Mouse (Mus musculus) lung, postnatal 0 days (tissue): Measurements from ENCODE around the gene D630003M21Rik. TPM values are rescaled to one million over a fixed set of nuclear protein-coding genes. Genes with fewer than 3 reads are reported as not detected.

Source experiments
- ATAC-seq: fragments of 200-750 bp; cut with Nextera tagmentation; 2 replicates; pipeline ENCODE4 v1.8.0; 2017; ENCODE audit warnings: moderate library complexity
- DNase-seq: peaks from one replicate; pipeline ENCODE4 v3.0.0-alpha.2; 2016; ENCODE audit warnings: low spot score
- H3K27ac ChIP-seq: fragments of 300-500 bp; sonication (generic); 2 replicates; pipeline ENCODE4 v1.5.1; 2014; ENCODE audit warnings: antibody characterized with exemption, mild to moderate bottlenecking, low read length, mixed read lengths
- H3K27me3 ChIP-seq: fragments of 300-500 bp; sonication (generic); replicated peaks from 2 replicates; pipeline ENCODE4 v1.6.1; 2014; ENCODE audit warnings: low read length, mixed read lengths; ENCODE audit not compliant: insufficient read depth
- H3K36me3 ChIP-seq: fragments of 300-500 bp; sonication (generic); 2 replicates; pipeline ENCODE4 v1.6.1; 2014; ENCODE audit warnings: low read length, mixed read lengths; ENCODE audit not compliant: insufficient read depth
- H3K4me1 ChIP-seq: fragments of 300-500 bp; sonication (generic); 2 replicates; pipeline ENCODE4 v1.6.1; 2014; ENCODE audit warnings: antibody characterized with exemption, low read depth, low read length, mixed read lengths; ENCODE audit not compliant: insufficient read depth
- H3K4me2 ChIP-seq: fragments of 300-500 bp; sonication (generic); replicated peaks from 2 replicates; pipeline ENCODE4 v1.6.1; 2014; ENCODE audit warnings: low read depth, mild to moderate bottlenecking, low read length, moderate library complexity, mixed read lengths
- H3K4me3 ChIP-seq: fragments of 300-500 bp; sonication (generic); 2 replicates; pipeline ENCODE4 v1.5.1; 2014; ENCODE audit warnings: low read depth, low read length
- H3K9ac ChIP-seq: fragments of 300-500 bp; sonication (generic); replicated peaks from 2 replicates; pipeline ENCODE4 v1.6.1; 2014; ENCODE audit warnings: low read depth, mild to moderate bottlenecking
- H3K9me3 ChIP-seq: fragments of 300-500 bp; sonication (generic); 2 replicates; pipeline ENCODE4 v1.6.1; 2016; ENCODE audit warnings: low read length, mixed read lengths
- CTCF ChIP-seq: IDR thresholded peaks from 2 replicates; pipeline ENCODE4 v1.5.1; 2016; ENCODE audit warnings: antibody characterized with exemption, mild to moderate bottlenecking
- EP300 ChIP-seq: IDR thresholded peaks from 2 replicates; pipeline ENCODE4 v1.6.1; 2016; ENCODE audit warnings: antibody characterized with exemption, mild to moderate bottlenecking, control low read depth
- WGBS: fragments of 180-500 bp; shearing (Covaris S2); extraction: QIAGEN DNeasy Blood & Tissue Kit; methylation state at CpG from one replicate; pipeline ENCODE4 v1.1.7; 2014; 5-methylcytosine and 5-hydroxymethylcytosine counted together
- polyA plus RNA-seq: library from polyadenylated mRNA; unstranded; fragments of >200 nt; fragmentation: Nextera tagmentation; extraction: Ambion mirVana; gene quantifications from 2 replicates; pipeline ENCODE4 v1.2.1, GENCODE M21; 2015

D630003M21Rik gene
- polyA plus RNA-seq, 1 experiment from 2014 or later: 0.85 TPM

DNA sequence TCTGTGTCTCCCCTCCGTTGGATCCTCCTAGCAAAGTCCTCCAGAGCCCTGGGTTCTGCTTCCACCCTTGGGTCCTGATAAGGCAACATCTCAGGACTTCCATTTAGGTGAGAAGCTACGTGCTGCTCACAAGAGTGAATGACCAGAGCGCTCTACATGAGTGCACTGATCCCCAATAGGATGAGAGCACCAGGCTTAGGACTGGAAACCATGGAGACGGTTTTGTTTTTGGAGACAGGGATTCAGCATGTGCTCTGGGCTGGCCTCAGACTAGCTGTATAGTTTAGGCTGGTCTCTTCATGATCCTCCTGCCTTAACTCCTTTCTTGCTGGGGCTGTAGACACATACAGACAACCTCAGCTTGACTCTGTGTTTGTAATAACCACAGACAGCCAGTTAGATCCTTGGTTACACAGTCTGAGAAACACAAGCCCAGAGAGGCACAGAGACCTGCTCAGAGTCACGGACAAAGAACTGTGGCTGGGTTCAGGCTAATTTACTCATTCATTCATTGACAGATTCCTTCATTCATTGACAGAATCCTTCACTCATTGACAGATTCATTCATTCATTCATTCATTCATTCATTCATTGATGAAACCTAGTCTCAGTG is 12.2 kb upstream of the D630003M21Rik start:
- Histone ChIP-seq H3K27me3 (no peaks in the 10 kb centered on the region), H3K4me3 (no peak overlapping the region), H3K36me3 (no peaks in the 10 kb centered on the region), H3K4me1 (no peaks in the 10 kb centered on the region), H3K27ac (no peak overlapping the region), H3K9me3 (no peaks in the 10 kb centered on the region), H3K4me2 (no peak overlapping the region), H3K9ac (no peak overlapping the region)
- WGBS: 72% methylated on average over 5 of the region's 5 CpGs
- DNase-seq (no peak), ATAC-seq (no peak)
- TF ChIP-seq EP300: no peak
- TF ChIP-seq CTCF: no peak

GRCm38 (mm10) chr2:158238101-158238500 is 9.1 kb upstream of the D630003M21Rik start:
- Histone ChIP-seq H3K9ac (no peak overlapping the region), H3K4me1 (no peaks in the 10 kb centered on the region), H3K4me2 (no peak overlapping the region), H3K27me3 (no peaks in the 10 kb centered on the region), H3K9me3 (no peaks in the 10 kb centered on the region), H3K4me3 (no peak overlapping the region), H3K27ac (no peak overlapping the region), H3K36me3 (no peaks in the 10 kb centered on the region)
- no peak for TF ChIP-seq CTCF
- TF ChIP-seq EP300: no peak
- 88% methylated on average over 5 of the region's 5 CpGs for WGBS
- ATAC-seq (no peak), DNase-seq (no peak)

GRCm38 (mm10) chr2:158236698-158237097 is 7.7 kb upstream of the D630003M21Rik start:
- H3K4me2 ChIP-seq: no peak overlapping the region
- no peak overlapping the region for H3K4me3 ChIP-seq
- DNase-seq: no peak
- no peaks in the 10 kb centered on the region for H3K36me3 ChIP-seq
- H3K9ac ChIP-seq: no peak overlapping the region
- H3K9me3 ChIP-seq: no peaks in the 10 kb centered on the region
- no peaks in the 10 kb centered on the region for H3K4me1 ChIP-seq
- TF ChIP-seq EP300 (no peak), CTCF (no peak)
- no peak overlapping the region for H3K27ac ChIP-seq
- no peak for ATAC-seq
- H3K27me3 ChIP-seq: no peaks in the 10 kb centered on the region

DNA sequence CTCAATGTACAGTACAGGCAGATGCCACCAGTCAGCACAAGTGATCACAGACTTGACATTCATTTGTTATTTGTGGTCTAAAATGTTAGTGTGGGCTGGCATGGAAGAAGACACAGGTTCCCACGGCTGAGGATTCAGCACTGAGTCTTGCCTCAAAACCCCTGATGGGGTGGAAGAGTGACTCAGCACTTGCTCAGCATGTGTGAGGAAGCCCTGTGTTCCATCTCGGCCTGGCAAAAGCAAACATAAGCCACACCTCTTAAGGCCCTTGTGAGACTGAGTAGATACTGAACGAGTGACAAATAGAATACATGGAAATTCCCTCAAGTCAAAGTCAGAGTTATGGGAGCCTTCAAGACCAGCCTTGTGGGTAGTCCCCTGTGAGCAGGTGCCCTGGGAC is 4.1 kb upstream of the D630003M21Rik start:
- Histone ChIP-seq H3K4me1 (no peaks in the 10 kb centered on the region), H3K27ac (no peak overlapping the region), H3K36me3 (no peaks in the 10 kb centered on the region), H3K27me3 (no peaks in the 10 kb centered on the region), H3K4me2 (no peak overlapping the region), H3K4me3 (no peak overlapping the region), H3K9me3 (no peaks in the 10 kb centered on the region), H3K9ac (no peak overlapping the region)
- ATAC-seq: no peak
- TF ChIP-seq CTCF (no peak), EP300 (no peak)
- DNase-seq: no peak
- 43% methylated on average over 3 of the region's 3 CpGs for WGBS

GRCm38 (mm10) chr2:158232414-158232813 is 3.4 kb upstream of the D630003M21Rik start:
- 62% methylated on average over 3 of the region's 3 CpGs for WGBS
- H3K4me1 ChIP-seq: no peaks in the 10 kb centered on the region

DNA sequence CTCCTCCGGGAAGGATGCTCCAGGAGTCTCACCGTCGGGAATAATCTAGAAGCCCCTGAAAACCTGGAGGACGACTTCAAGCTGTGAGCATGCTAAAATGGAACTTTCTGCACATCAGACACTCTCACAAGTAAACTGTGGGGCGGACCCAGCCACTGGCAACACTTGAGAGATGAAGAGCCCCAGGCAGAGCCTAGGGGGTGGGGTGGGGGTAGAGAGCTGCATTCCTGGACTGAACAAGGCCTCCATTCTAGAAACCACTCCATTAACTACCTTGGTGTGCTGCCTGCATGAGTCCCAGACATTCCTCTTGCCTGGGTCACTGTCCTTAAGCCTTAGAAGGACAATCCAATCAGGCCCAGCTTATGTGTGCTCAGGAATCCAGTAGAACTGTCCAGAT is 2.0 kb upstream of the D630003M21Rik start:
- H3K4me3 ChIP-seq: no peak overlapping the region
- 29% methylated on average over 5 of the region's 5 CpGs for WGBS
- no peak overlapping the region for H3K4me2 ChIP-seq
- ATAC-seq (peak; percentile 86), DNase-seq (peak; percentile 50)
- H3K9ac ChIP-seq: no peak overlapping the region
- TF ChIP-seq CTCF: no peak
- peak; percentile 52 for TF ChIP-seq EP300
- H3K27ac ChIP-seq: peak overlapping the region; percentile 38; the same call in 1 of the 2 replicates
- no peaks in the 10 kb centered on the region for H3K36me3 ChIP-seq
- no peaks in the 10 kb centered on the region for H3K9me3 ChIP-seq
- H3K4me1 ChIP-seq: no peaks in the 10 kb centered on the region
- H3K27me3 ChIP-seq: no peaks in the 10 kb centered on the region

More at GRCm38 (mm10) chr2:158232414-158232813, 3.4 kb upstream of the D630003M21Rik start:
- H3K4me3 ChIP-seq: no peak overlapping the region
- H3K9me3 ChIP-seq: no peaks in the 10 kb centered on the region
- ATAC-seq: no peak
- H3K27ac ChIP-seq: no peak overlapping the region
- DNase-seq: no peak
- no peak overlapping the region for H3K4me2 ChIP-seq
- H3K36me3 ChIP-seq: no peaks in the 10 kb centered on the region
- no peak for TF ChIP-seq EP300
- TF ChIP-seq CTCF: no peak
- no peaks in the 10 kb centered on the region for H3K27me3 ChIP-seq
- H3K9ac ChIP-seq: no peak overlapping the region
